Mouse (Mus musculus) liver, embryonic 14.5 days (tissue): ENCODE measurements around the gene Cdt1. TPM values are rescaled to one million over a fixed set of nuclear protein-coding genes. Genes with fewer than 3 reads are reported as not detected.

Experiments
- ATAC-seq: fragments of 200-750 bp; cut with Nextera tagmentation; 2 replicates; pipeline ENCODE4 v1.8.0; 2017; ENCODE audit warnings: moderate number of reproducible peaks, mild to moderate bottlenecking, moderate library complexity; ENCODE audit not compliant: insufficient read depth
- DNase-seq, 3 experiments: peaks; one replicate each; pipeline ENCODE4 v3.0.0-alpha.2; 2012 to 2013; ENCODE audit warnings: low read depth in 3 of 3, low spot score in 3 of 3
- H3K27ac ChIP-seq: fragments of 300-500 bp; sonication (generic); 2 replicates; pipeline ENCODE4 v1.5.1; 2014; ENCODE audit warnings: moderate library complexity, mild to moderate bottlenecking, control low read depth, inconsistent platforms
- H3K27me3 ChIP-seq: fragments of 300-500 bp; sonication (generic); 2 replicates; pipeline ENCODE4 v1.6.1; 2014; ENCODE audit warnings: mild to moderate bottlenecking, low read length, moderate library complexity; ENCODE audit not compliant: control insufficient read depth, insufficient read depth
- H3K36me3 ChIP-seq: fragments of 300-500 bp; sonication (generic); replicated peaks from 2 replicates; pipeline ENCODE4 v1.6.1; 2014; ENCODE audit warnings: low read depth; ENCODE audit not compliant: control insufficient read depth, insufficient read depth
- H3K4me1 ChIP-seq, 2 experiments: fragments of 200-500 bp in 1 of 2; fragments of 300-500 bp in 1 of 2; sonication (generic) in 1 of 2; replicated peaks; 2 replicates each; pipeline ENCODE4 v1.6.1; 2012 to 2014; ENCODE audit warnings: antibody characterized with exemption in 1 of 2, inconsistent platforms in 1 of 2, low read length in 1 of 2; ENCODE audit not compliant: control insufficient read depth in 2 of 2, insufficient read depth in 2 of 2
- H3K4me2 ChIP-seq: fragments of 300-500 bp; sonication (generic); 2 replicates; pipeline ENCODE4 v1.6.1; 2014; ENCODE audit warnings: low read depth, mild to moderate bottlenecking, control low read depth, moderate library complexity
- H3K4me3 ChIP-seq, 2 experiments: fragments of 200-500 bp in 1 of 2; fragments of 300-500 bp in 1 of 2; sonication (generic) in 1 of 2; 2 replicates each; pipeline ENCODE4 v1.5.1; 2012 to 2014; ENCODE audit warnings: low read depth in 2 of 2, low read length in 2 of 2, mild to moderate bottlenecking in 2 of 2, control low read depth in 1 of 2, inconsistent platforms in 1 of 2, moderate library complexity in 1 of 2; ENCODE audit not compliant: insufficient read depth in 1 of 2
- H3K9ac ChIP-seq: fragments of 300-500 bp; sonication (generic); replicated peaks from 2 replicates; pipeline ENCODE4 v1.6.1; 2014; ENCODE audit warnings: mild to moderate bottlenecking, control low read depth, moderate library complexity
- H3K9me3 ChIP-seq: fragments of 300-500 bp; sonication (generic); 2 replicates; pipeline ENCODE4 v1.6.1; 2016; ENCODE audit warnings: low read length, mixed read lengths; ENCODE audit not compliant: control insufficient read depth
- CTCF ChIP-seq: IDR thresholded peaks from 2 replicates; pipeline ENCODE4 v1.5.1; 2016; ENCODE audit warnings: antibody characterized with exemption, low read depth, control low read depth
- EP300 ChIP-seq: IDR thresholded peaks from 2 replicates; pipeline ENCODE4 v1.6.1; 2016; ENCODE audit warnings: antibody characterized with exemption, low read depth
- WGBS: fragments of 180-500 bp; shearing (Covaris S2); extraction: QIAGEN DNeasy Blood & Tissue Kit; methylation state at CpG from one replicate; pipeline ENCODE4 v1.1.7; 2014; ENCODE audit not compliant: insufficient replicate concordance; 5-methylcytosine and 5-hydroxymethylcytosine counted together
- polyA plus RNA-seq, 2 experiments: library from polyadenylated mRNA; depleted of rRNA in 1 of 2; stranded (reverse) in 1 of 2; unstranded in 1 of 2; fragments of >200 nt; fragmentation: Nextera tagmentation in 1 of 2; extraction: Ambion mirVana in 1 of 2; gene quantifications; 2 replicates each; pipeline versions ENCODE4 v1.2.1 to v1.2.3; 2012 to 2014

Gene Cdt1
- polyA plus RNA-seq, 2 experiments = 41.9 to 65.3 TPM

- Histone ChIP-seq H3K36me3 (peaks cover 45% of the 10 kb centered on the region), H3K4me3 (no peak overlapping the region), H3K4me1 (peaks cover 61 to 80% of the 10 kb centered on the region in 2 experiments), H3K9ac (peak overlapping the region; percentile 89; the same call in 1 of the 2 replicates), H3K27me3 (no peaks in the 10 kb centered on the region), H3K27ac (peak overlapping the region; percentile 99), H3K9me3 (no peaks in the 10 kb centered on the region), H3K4me2 (no peak overlapping the region; the same call in 1 of the 2 replicates)
- no peak for DNase-seq
- TF ChIP-seq CTCF = no peak
- TF ChIP-seq EP300 = no peak
- no peak for ATAC-seq
- WGBS = 80% methylated on average over 8 of the region's 8 CpGs
These were observed 23.7 kb upstream of the Cdt1 start for GRCm38 (mm10) chr8:122544138-122544537.

GRCm38 (mm10) chr8:122546066-122546755, 21.6 kb upstream of the Cdt1 start:
- H3K4me2 ChIP-seq = peak overlapping the region; percentile 99
- peaks cover 38% of the 10 kb centered on the region for H3K36me3 ChIP-seq
- 27% methylated on average over 7 of the region's 7 CpGs for WGBS
- H3K9ac ChIP-seq = peak overlapping the region; percentile 89
- peak; percentile 83 for ATAC-seq
- TF ChIP-seq CTCF (peak; percentile 9; the same call in 1 of the 2 replicates), EP300 (peak; percentile 48)
- peak overlapping the region; percentile 58 to 86 for H3K4me3 ChIP-seq
- H3K27ac ChIP-seq = peak overlapping the region; percentile 99
- peak; percentile 81 to 83 (median 82) for DNase-seq
- H3K27me3 ChIP-seq = no peaks in the 10 kb centered on the region
- H3K4me1 ChIP-seq = peaks cover 57 to 73% of the 10 kb centered on the region in 2 experiments
- no peaks in the 10 kb centered on the region for H3K9me3 ChIP-seq

GRCm38 (mm10) chr8:122546811-122547453, 20.9 kb upstream of the Cdt1 start:
- DNase-seq (no peak), ATAC-seq (no peak)
- Histone ChIP-seq H3K27ac (peak overlapping the region; percentile 99), H3K4me2 (peak overlapping the region; percentile 99), H3K36me3 (peaks cover 33% of the 10 kb centered on the region), H3K9me3 (no peaks in the 10 kb centered on the region), H3K4me1 (peaks cover 55 to 73% of the 10 kb centered on the region in 2 experiments), H3K9ac (peak overlapping the region; percentile 89), H3K27me3 (no peaks in the 10 kb centered on the region), H3K4me3 (peak overlapping the region; percentile 58 to 86)
- WGBS = 58% methylated on average over 24 of the region's 24 CpGs
- TF ChIP-seq EP300 (no peak), CTCF (no peak)

GRCm38 (mm10) chr8:122547815-122548214, 20.0 kb upstream of the Cdt1 start:
- H3K4me3 ChIP-seq = peak overlapping the region; percentile 67 to 86
- H3K9me3 ChIP-seq = no peaks in the 10 kb centered on the region
- H3K36me3 ChIP-seq = peaks cover 27% of the 10 kb centered on the region
- peak overlapping the region; percentile 99 for H3K4me2 ChIP-seq
- peak overlapping the region; percentile 99 for H3K27ac ChIP-seq
- no peaks in the 10 kb centered on the region for H3K27me3 ChIP-seq
- 9% methylated on average over 5 of the region's 5 CpGs for WGBS
- peaks cover 51 to 65% of the 10 kb centered on the region in 2 experiments for H3K4me1 ChIP-seq
- DNase-seq (peak; percentile 74 to 75 (median 74)), ATAC-seq (peak; percentile 59)
- TF ChIP-seq EP300 = no peak; the same call in 1 of the 2 replicates
- peak; percentile 18; the same call in 1 of the 2 replicates for TF ChIP-seq CTCF
- peak overlapping the region; percentile 89 for H3K9ac ChIP-seq

- ATAC-seq = no peak
- DNase-seq = no peak
- Histone ChIP-seq H3K27me3 (no peaks in the 10 kb centered on the region), H3K4me1 (peaks cover 51 to 62% of the 10 kb centered on the region in 2 experiments), H3K4me3 (peak overlapping the region; percentile 67 to 86), H3K9me3 (no peaks in the 10 kb centered on the region), H3K4me2 (peak overlapping the region; percentile 99), H3K9ac (peak overlapping the region; percentile 89), H3K27ac (peak overlapping the region; percentile 99), H3K36me3 (peaks cover 22% of the 10 kb centered on the region)
- no peak for TF ChIP-seq CTCF
- TF ChIP-seq EP300 = no peak
- 24% methylated on average over 13 of the region's 13 CpGs for WGBS
These were observed 19.5 kb upstream of the Cdt1 start for GRCm38 (mm10) chr8:122548331-122548730.
